In the genomic region with DNA sequence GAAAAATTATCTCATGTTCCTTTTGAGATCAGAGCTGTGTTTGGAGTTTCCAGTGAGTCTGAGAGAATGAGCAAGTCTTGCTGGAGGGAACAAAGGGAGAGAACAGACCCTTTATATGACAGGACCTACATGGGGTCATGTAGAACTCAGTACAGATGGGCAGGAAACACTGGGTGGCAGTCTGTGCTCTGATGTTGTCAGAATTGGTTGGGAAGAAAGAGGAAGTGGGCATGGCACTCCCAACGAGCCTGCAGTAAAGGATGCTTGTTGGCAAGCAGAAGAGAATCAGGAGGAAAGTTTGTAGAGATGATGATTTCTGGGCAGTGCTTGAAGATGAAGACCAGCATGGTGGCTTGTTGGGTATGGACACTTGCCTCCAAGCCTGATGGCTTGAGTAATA, we compare ENCODE assay signal across 15 mouse cellular contexts.
"Had no signal": no experiment of that assay in that cellular context is flagged by ENCODE, and none has a peak within 500 bp of the region (broad histone marks: within the 10 kb centered on the region; RNA-seq: fewer than 3 reads in every experiment).

No protein-coding gene starts in this region.

- ATAC-seq: hindbrain, postnatal 0 days; intestine, embryonic 16.5 days; liver, embryonic 12.5 days had no signal

- DNase-seq: gastrocnemius, postnatal 14 days; heart, adult 2 months; heart, postnatal 14 days; heart, postnatal 36 days; kidney, adult 11 months; kidney, adult 2 months; kidney, adult 9 months; kidney, postnatal 14 days; kidney, postnatal 36 days; layer of hippocampus, adult 9-11 months; layer of hippocampus, postnatal 36 days; left cerebral cortex, postnatal 4 days had no signal
